Mouse (Mus musculus) embryonic fibroblast, embryonic 13.5 days (primary cell): ENCODE measurements around the gene Anapc5. TPM values are rescaled to one million over a fixed set of nuclear protein-coding genes. Genes with fewer than 3 reads are reported as not detected.

Experiments
- H3K27ac ChIP-seq: 2 replicates; pipeline ENCODE4 v1.5.1; 2012; ENCODE audit warnings: low read length, control low read depth, inconsistent platforms; ENCODE audit not compliant: insufficient read depth
- H3K4me1 ChIP-seq: 2 replicates; pipeline ENCODE4 v1.6.1; 2011; ENCODE audit warnings: low read length; ENCODE audit not compliant: control insufficient read depth, insufficient read depth
- H3K4me3 ChIP-seq: 2 replicates; pipeline ENCODE4 v1.5.1; 2011; ENCODE audit warnings: mild to moderate bottlenecking, control low read depth, low read length; ENCODE audit not compliant: insufficient read depth
- CTCF ChIP-seq: IDR thresholded peaks from 2 replicates; pipeline ENCODE4 v1.5.1; 2011; ENCODE audit warnings: mild to moderate bottlenecking, control low read depth, low read length, moderate library complexity, borderline replicate concordance; ENCODE audit not compliant: insufficient read depth
- POLR2A ChIP-seq: IDR thresholded peaks from 2 replicates; pipeline ENCODE4 v1.6.1; 2011; ENCODE audit warnings: low read depth, mild to moderate bottlenecking, control low read depth, low read length, moderate library complexity
- polyA plus RNA-seq: library from polyadenylated mRNA; stranded (reverse); fragments of >200 nt; gene quantifications from 2 replicates; pipeline ENCODE4 v1.2.4, GENCODE M21; 2011; ENCODE audit warnings: low read depth; ENCODE audit not compliant: missing spikeins, insufficient read length

Anapc5 gene
- polyA plus RNA-seq, 1 experiment, result 443 TPM

DNA sequence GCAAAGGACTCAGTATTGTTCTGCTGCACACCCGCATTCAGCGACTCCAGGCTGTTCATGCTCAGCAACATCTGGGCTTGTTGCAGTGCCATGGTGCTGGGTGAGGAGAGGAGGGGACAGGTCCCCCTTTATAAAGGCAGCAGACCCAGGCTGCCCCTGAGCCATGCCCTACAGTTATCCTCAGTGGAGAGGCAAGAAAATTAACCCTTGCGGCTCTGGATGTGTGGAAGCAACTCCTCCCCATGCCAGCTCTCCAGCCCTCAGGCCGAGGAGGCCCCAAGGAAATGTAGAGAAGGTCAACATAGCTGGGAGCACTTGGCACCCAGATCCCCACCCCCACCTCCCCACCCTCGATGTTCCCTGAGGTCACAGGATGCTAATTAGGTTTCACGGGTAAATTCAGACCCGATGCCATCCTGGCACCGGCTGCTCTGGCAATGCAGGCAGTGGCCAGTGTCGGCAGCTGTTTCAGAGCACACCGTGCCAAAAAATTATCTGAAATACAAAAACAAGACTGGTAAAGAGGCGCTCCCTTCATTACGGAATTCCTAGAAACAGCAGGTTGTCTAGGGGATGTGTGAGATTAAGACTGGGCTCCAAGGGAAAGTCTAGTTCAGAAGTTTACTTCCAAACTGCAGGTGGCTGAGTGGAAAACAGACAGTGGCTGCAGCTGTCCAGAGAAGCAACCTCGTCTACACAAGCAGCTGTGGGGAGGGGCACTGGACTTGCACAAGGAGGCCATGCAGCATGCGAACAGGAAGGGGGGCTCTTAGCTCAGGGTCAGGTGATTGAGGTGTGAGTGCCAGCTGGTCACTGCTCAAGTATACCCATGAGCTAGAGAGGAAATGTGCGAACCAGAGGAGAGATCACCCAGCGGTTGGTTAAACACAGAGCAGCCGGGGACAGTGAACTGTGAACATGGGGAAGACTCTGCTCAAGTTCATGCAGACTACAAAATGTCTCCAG lies 21.5 kb downstream of the Anapc5 start:
- Histone ChIP-seq H3K27ac (no peak overlapping the region), H3K4me3 (no peak overlapping the region), H3K4me1 (no peaks in the 10 kb centered on the region)
- TF ChIP-seq POLR2A, result no peak
- TF ChIP-seq CTCF, result no peak

- Histone ChIP-seq H3K4me1 (no peaks in the 10 kb centered on the region), H3K27ac (no peak overlapping the region), H3K4me3 (no peak overlapping the region)
- TF ChIP-seq CTCF (no peak), POLR2A (no peak)
Measured at GRCm38 (mm10) chr5:122798557-122799378, 22.4 kb downstream of the Anapc5 start.

DNA sequence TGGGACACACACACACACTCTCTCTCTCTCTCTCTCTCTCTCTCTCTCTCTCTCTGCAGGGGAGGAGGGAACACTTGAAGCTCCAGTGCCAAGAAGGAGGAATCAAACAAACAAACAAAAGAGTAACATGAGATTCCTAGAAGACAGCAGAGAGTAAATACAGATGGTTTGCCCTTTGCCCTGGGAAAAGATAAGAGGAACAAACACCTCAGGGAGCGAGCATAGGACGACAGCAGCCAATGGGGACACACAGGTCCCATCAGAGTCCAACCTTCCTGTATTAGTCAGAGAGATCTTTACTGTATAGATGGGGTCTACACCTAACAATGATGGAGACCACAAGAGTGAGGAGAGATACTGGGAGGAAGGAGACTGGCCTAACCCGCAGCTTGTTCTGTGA lies 23.3 kb downstream of the Anapc5 start:
- no peaks in the 10 kb centered on the region for H3K4me1 ChIP-seq
- TF ChIP-seq POLR2A (no peak), CTCF (no peak)
- H3K4me3 ChIP-seq, result no peak overlapping the region
- no peak overlapping the region for H3K27ac ChIP-seq

- Histone ChIP-seq H3K27ac (no peak overlapping the region), H3K4me1 (no peaks in the 10 kb centered on the region), H3K4me3 (no peak overlapping the region)
- TF ChIP-seq POLR2A (no peak), CTCF (no peak)
Measured at GRCm38 (mm10) chr5:122788696-122789095, 32.4 kb downstream of the Anapc5 start.

- Histone ChIP-seq H3K27ac (no peak overlapping the region), H3K4me1 (no peaks in the 10 kb centered on the region), H3K4me3 (no peak overlapping the region)
- TF ChIP-seq POLR2A, result no peak
- no peak for TF ChIP-seq CTCF
Measured at GRCm38 (mm10) chr5:122786035-122786819, 34.9 kb downstream of the Anapc5 start.

DNA sequence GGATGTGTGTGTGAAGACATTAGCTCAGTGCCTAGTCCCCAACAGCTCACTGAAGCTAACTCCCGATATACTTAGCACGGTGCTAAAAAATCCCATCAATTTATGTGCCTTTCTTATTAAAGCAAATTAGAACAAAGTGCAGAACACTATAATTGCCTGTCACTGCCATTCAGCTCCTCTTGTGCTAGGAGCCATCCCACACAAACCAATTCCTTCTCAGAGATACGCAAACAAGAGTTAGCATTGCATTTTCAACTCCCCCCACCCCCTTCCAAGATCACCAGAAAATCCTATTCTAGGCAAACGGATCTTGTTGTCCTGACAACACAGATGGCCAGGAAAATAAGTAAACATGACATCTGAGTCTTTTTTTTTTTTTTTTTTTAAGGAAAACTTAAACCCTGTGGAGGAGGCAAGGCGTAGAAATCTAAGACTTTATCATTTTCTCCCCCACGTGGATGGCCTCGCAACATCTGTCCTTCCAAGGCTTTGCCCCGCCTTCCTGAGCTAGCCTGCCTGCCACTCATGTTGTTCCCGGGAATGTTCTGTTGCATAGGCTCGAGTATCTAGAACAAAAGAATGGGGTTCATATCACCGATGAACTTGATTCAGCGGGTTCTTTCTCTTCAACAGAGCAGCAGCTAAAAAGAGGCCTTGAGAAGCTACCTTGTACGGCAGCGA lies 37.3 kb downstream of the Anapc5 start:
- Histone ChIP-seq H3K4me1 (no peaks in the 10 kb centered on the region), H3K27ac (no peak overlapping the region), H3K4me3 (no peak overlapping the region)
- TF ChIP-seq POLR2A, result no peak
- TF ChIP-seq CTCF, result no peak

- 0 out of 2 replicates have a peak, but pooled peaks cover 2% of the 10 kb centered on the region for H3K4me1 ChIP-seq
- H3K27ac ChIP-seq, result no peak overlapping the region
- H3K4me3 ChIP-seq, result no peak overlapping the region
- TF ChIP-seq POLR2A (no peak), CTCF (no peak)
Measured at GRCm38 (mm10) chr5:122782066-122782465, 39.1 kb downstream of the Anapc5 start.

DNA sequence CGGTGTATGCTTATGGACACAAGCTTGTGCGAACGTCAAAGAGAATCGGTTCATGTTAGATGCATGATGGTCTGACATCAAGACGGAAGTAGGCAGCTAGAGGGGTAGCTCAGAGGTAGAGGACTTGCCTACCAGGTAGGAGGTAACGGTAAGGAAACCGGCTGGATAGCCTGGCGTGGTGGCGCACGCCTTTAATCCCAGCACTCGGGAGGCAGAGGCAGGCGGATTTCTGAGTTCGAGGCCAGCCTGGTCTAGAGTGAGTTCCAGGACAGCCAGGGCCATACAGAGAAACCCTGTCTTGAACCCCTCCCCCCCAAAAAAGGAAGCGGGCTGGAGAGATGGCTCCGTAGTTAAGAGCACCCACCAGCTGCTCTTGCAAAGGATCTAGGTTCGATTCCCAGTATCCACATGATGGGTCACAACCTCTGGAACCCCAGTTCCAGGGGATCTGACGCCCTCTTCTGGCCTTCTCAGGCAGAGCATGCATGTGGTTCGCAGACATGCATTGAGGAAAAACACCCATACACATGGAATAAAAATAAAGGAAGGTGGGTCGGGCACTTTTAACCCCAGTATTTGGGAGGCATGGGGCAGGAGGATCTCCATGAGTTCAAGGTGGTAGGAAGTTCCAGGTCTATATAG lies 40.2 kb downstream of the Anapc5 start:
- Histone ChIP-seq H3K4me3 (no peak overlapping the region), H3K27ac (no peak overlapping the region), H3K4me1 (0 out of 2 replicates have a peak, but pooled peaks cover 2% of the 10 kb centered on the region)
- TF ChIP-seq POLR2A (no peak), CTCF (0 out of 2 replicates have a peak, but pooled peaks have one; percentile 3)
